Mouse (Mus musculus) embryonic stem cell, embryonic (primary cell): ENCODE data around the gene Evx1.
"Not testable (repeated sequence)": the region's sequence is repeated elsewhere in the genome, so short reads cannot be mapped to it uniquely, and the experiment has no call there.

Experiments
- CTCF ChIA-PET, 4 experiments: fragments of 300-600 bp in 2 of 4; fragments of 350-600 bp in 2 of 4; sonication (Branson Sonifier 250); formaldehyde crosslinking; loops; one replicate each; lab custom pipeline; 2022; ENCODE audit warnings: inconsistent platforms in 2 of 4; lab: Charles Lee
- POLR2A ChIA-PET, 4 experiments: fragments of 300-600 bp in 2 of 4; fragments of 350-600 bp in 2 of 4; sonication (Branson Sonifier 250); formaldehyde crosslinking; loops; one replicate each; lab custom pipeline; 2022; ENCODE audit warnings: antibody characterized with exemption in 4 of 4, inconsistent platforms in 1 of 4; lab: Charles Lee

Gene Evx1

DNA sequence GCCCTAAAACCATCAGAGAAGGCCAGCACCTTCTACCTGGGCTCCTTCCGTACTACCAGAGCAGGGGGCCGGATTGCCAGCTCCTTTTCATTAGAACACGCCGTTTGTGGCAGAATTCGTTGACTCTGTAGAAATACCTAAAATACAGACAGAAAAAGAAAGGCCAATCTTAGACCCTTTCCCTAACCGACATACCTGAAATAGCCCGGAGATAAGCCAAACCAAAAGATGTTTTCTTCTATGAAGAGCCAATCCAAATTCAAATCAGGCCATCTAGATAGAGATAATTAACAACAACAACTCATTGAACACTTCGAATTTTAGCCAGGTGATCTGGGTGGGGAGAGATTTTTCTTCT, 761 bp upstream of the Evx1 start:
- POLR2A ChIA-PET, result interaction anchor here in 3 of 4 experiments (0.6 to 1.9 kb wide), 6 partner anchors 12 to 159 kb away, joined by 3 to 8 read pairs (median 3); no protein-coding TSS in a partner anchor
- CTCF ChIA-PET, result interaction anchor here in 3 of 4 experiments (0.6 to 0.8 kb wide), 4 partner anchors 35 to 518 kb away, joined by 3 read pairs; no protein-coding TSS in a partner anchor

DNA sequence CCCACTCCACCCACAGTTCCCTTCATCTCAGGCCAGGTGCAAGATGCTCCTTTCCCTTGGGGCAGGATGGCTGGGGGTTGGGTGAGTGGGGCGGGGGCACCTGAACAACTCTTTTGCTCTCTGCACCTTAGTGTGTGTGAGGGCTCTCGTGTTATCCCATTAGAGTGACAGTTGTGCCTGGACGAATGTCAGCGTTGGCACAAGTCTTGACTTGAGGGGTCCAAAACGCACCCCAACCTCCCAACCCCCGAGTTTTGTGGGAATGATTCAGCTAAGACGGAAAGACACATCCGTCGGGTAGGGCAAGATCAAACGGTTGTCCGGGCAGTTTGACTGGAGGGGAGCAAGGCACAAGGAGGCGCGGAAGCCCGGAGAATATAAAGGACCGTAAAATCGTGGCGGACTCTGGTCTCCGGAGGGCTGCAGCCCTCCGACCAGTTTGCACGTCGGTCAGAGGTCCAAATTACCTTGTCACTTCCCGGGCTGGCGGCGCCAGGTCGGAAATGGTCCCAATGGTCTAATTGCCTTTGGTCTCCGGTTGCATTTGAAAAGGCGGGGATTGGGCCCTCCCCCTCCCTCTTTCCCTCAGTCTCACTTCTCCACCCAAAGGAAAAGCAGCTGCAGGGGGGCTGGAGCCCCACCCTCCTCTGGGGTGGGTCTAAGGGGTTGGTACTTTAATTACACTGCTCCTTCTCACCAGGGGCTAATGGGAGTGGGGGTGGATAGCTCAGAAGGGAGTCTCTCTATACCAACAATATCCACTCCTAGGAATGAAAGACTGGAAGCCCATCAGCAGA, 1.2 kb downstream of the Evx1 start:
- POLR2A ChIA-PET, result interaction anchor here in 2 of 4 experiments (0.5 to 1.9 kb wide), 6 partner anchors 8 to 1706 kb away, joined by 3 to 8 read pairs (median 4); no protein-coding TSS in a partner anchor
- CTCF ChIA-PET, result interaction anchor here in 3 of 4 experiments (0.8 to 2.1 kb wide), 3 partner anchors 58 to 754 kb away, joined by 3 to 6 read pairs (median 4); partner anchors contain the start of genes Hoxa10 (in 1 of the 3) and Jazf1 (in 1 of the 3)

DNA sequence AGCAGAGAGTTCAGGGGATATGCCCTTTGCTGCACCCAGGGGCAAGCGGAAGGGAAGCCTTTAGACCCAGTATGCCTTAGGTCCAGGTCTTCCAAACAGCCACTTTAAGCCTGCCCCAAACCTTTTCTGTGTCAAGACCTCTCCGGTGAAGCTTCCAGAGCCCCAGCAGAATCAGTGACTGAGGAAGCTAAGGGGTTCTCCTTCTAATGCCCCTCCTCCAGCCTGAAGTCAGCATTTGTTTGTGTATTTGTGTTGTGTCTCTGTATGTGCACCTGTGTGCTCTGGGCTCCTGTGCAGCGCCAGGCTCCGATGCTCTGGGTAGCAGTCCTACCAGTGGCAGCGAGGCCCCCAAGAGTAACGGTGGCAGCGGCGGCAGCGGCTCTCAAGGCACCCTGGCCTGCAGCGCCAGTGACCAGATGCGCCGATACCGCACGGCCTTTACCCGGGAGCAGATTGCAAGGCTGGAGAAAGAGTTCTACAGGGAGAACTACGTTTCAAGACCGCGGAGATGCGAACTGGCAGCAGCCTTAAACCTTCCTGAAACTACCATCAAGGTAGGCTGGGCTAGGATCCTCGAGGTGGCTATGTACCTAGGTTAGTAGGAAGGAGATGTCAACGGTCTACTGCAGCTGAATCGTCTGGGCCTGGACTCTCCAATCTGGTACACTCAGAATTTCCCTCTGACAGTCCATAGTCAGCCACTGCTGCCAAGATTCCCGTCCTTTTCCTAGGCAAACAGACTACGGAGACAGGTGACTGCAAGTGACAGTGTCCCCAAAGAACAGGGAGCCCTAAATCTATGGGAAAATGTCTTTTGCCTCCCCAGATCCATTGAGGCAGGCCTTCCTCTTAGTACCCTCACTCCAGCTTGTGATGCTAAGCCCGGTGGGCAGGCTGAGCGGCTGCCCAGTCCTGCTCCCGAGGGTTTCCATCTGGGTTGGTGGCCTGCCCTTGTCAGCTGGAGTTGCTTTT, 2.4 kb downstream of the Evx1 start:
- POLR2A ChIA-PET, result interaction anchor here in 2 of 4 experiments (0.8 to 1.3 kb wide), 3 partner anchors 10 to 12 kb away, joined by 3 to 4 read pairs (median 4); no protein-coding TSS in a partner anchor
- CTCF ChIA-PET, result interaction anchor here in 2 of 4 experiments (0.6 to 2.1 kb wide), 2 partner anchors 59 to 439 kb away, joined by 6 to 7 read pairs; no protein-coding TSS in a partner anchor

- ChIA-PET CTCF (no interaction called here), POLR2A (no interaction called here)
Observed at GRCm38 (mm10) chr6:52316413-52317184, 3.3 kb downstream of the Evx1 start.

- CTCF ChIA-PET, result interaction anchor here in 1 of 4 experiments (0.6 kb wide), 1 partner anchor 12 kb away, joined by 3 read pairs; no protein-coding TSS in a partner anchor
- POLR2A ChIA-PET, result interaction anchor here in 2 of 4 experiments (0.6 to 1.2 kb wide), 3 partner anchors 10 to 406 kb away, joined by 3 read pairs; no protein-coding TSS in a partner anchor
Observed at GRCm38 (mm10) chr6:52317461-52318180, 4.3 kb downstream of the Evx1 start.

GRCm38 (mm10) chr6:52318271-52318670, 5.0 kb downstream of the Evx1 start:
- ChIA-PET POLR2A (interaction anchor here in 1 of 4 experiments (1.2 kb wide), 1 partner anchor 10 kb away, joined by 3 read pairs; no protein-coding TSS in a partner anchor), CTCF (no interaction called here)

- POLR2A ChIA-PET, result interaction anchor here in 2 of 4 experiments (0.5 to 1.0 kb wide), 2 partner anchors 60 to 108 kb away, joined by 3 read pairs; no protein-coding TSS in a partner anchor
Observed at GRCm38 (mm10) chr6:52319956-52320690, 6.8 kb downstream of the Evx1 start.

GRCm38 (mm10) chr6:52320966-52321825, 7.9 kb downstream of the Evx1 start:
- CTCF ChIA-PET, result no interaction called here

More at GRCm38 (mm10) chr6:52319956-52320690, 6.8 kb downstream of the Evx1 start:
- CTCF ChIA-PET, result no interaction called here

GRCm38 (mm10) chr6:52321826-52322315, 8.6 kb downstream of the Evx1 start:
- POLR2A ChIA-PET, result no interaction called here
- CTCF ChIA-PET, result no interaction called here

More at GRCm38 (mm10) chr6:52320966-52321825, 7.9 kb downstream of the Evx1 start:
- POLR2A ChIA-PET, result no interaction called here

DNA sequence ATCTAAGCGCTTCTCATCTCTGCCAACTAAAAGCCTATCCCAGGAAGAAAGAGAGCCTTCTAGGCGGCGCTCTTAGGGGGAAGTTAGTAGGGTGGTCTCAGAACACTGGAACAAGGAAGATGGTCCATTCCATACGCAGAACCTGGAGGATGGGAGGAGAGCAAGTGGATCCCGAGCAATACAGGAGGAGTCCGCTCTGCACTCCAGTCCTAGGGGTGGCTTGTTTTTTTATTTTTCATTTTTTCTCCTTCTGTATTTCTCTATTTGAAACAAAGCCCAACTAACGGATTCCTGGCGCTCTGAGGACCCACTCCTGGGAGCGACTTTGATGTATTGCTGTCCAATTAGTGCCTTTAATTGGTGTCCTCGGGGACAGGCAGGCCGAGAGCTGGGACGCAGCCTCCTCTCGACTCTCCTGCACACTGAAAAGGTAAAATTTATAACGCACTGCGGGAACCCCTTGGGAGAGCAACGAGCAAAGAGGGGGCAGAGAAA, 9.5 kb downstream of the Evx1 start:
- ChIA-PET POLR2A (interaction anchor here in 1 of 4 experiments (1.2 kb wide), 1 partner anchor 10 kb away, joined by 3 read pairs; the partner anchor contains the start of gene Evx1), CTCF (interaction anchor here in 2 of 4 experiments (0.5 to 0.7 kb wide), 3 partner anchors 20 to 137 kb away, joined by 3 read pairs; no protein-coding TSS in a partner anchor)

- ChIA-PET CTCF (interaction anchor here in 2 of 4 experiments (0.6 to 0.7 kb wide), 2 partner anchors 19 to 45 kb away, joined by 3 read pairs; no protein-coding TSS in a partner anchor), POLR2A (interaction anchor here in 2 of 4 experiments (0.5 to 2.0 kb wide), 3 partner anchors 10 to 144 kb away, joined by 3 to 6 read pairs (median 3); partner anchors contain the start of gene Evx1 (in 1 of the 2))
Observed at GRCm38 (mm10) chr6:52323292-52323691, 10.0 kb downstream of the Evx1 start.

DNA sequence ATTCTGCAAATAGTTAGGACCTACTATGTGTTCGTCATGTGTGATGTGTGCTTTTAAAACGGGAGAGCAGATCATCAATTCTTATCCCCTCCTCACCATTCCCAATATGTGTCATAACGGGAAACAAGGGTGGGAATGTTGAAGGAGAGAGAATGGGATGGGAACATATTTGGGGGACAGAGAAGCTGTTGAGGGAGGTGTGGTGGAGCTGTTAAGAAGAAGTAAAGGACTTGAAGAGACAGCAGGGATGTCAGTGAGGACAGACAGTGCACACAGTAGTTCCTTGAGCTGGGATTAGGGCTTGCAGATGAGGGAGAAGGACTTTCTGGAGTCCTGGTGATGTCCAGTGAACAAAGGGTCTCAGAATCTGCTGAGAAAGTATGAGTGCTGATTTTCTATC, 10.8 kb downstream of the Evx1 start:
- ChIA-PET CTCF (no interaction called here), POLR2A (interaction anchor here in 3 of 4 experiments (0.5 to 2.0 kb wide), 4 partner anchors 11 to 145 kb away, joined by 3 to 6 read pairs (median 3); partner anchors contain the start of gene Evx1 (in 2 of the 3))

- POLR2A ChIA-PET, result not testable (repeated sequence)
- CTCF ChIA-PET, result interaction anchor here in 2 of 4 experiments (0.6 to 0.7 kb wide), 2 partner anchors 91 to 212 kb away, joined by 3 to 18 read pairs; no protein-coding TSS in a partner anchor
Observed at GRCm38 (mm10) chr6:52346816-52347215, 33.5 kb downstream of the Evx1 start.

GRCm38 (mm10) chr6:52366021-52366420, 52.7 kb downstream of the Evx1 start:
- POLR2A ChIA-PET, result no interaction called here
- CTCF ChIA-PET, result interaction anchor here in 1 of 4 experiments (0.7 kb wide), 1 partner anchor 19 kb away, joined by 4 read pairs; no protein-coding TSS in a partner anchor

DNA sequence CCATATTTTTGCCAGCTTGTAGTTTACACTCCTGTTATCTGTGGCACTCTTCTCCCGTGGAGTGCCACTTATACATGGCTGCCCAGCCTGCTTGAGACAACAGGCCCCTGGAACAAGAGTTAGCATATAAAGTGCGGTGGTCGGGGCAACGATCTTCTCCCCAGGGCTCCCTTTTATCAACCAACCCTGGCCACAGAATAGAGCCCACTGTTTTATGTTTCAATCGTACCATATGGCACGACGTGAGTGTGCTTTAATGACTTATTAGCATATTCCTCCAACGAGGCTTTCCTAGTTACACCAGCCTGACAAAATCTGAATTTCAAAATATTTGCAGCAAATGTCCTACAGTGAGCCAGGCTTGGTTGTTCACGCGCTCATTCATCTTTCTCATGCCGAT, 53.2 kb downstream of the Evx1 start:
- CTCF ChIA-PET, result interaction anchor here in 1 of 4 experiments (0.7 kb wide), 1 partner anchor 19 kb away, joined by 4 read pairs; no protein-coding TSS in a partner anchor
- POLR2A ChIA-PET, result no interaction called here
